Mouse (Mus musculus) frontal cortex, postnatal 10 days (tissue): ENCODE measurements around the gene Ms4a10.
A peak's percentile ranks its signal among the peaks of the same experiment; 100 is the strongest.

ENCODE experiments used
- DNase-seq, 2 experiments: peaks; one replicate each; pipeline ENCODE4 v3.0.0; 2022; ENCODE audit warnings: low spot score in 2 of 2, mixed read lengths in 1 of 2

Gene Ms4a10

DNA sequence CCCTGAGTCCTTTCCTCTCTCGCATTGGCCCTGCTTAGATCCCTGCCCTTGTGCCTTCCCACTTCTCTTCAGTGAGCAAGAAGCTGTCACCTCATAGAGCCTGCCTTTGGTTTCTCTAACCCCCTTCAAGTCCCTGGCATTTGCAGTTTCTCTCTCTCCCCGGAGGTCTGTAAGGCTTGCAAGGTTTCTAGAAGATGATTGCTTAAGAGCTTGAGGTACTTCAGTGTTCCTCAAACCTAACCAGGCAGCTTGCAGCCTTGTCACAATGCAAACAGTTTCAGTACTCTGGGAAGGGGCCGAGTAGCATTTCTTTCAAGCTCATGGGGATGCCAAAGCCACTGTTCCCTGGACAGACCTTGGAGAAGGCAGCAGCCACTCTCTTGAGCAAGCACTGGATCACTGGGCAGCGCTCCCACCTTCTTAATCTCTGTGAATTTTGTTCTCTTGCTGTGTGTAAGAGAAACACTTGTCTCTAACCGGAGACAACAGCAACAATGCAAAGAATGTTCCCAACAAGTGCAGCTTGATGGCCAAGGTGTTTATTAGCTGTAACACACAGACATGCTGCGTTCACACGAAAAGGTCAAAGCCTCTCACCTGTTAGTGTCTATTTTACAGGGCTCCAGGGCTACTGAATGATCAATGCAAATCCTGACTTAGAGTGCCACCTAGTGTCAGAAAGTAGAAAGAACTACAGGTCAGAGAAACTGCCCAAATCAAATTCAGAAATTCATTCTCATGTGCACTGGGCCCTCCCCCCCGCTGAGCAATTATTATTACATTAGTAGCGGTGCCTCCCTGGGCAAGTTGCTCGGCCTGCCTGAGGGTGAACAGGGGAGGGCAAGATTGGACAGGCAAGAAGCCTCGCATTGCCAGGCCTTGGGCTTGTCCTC, 15.1 kb downstream of the Ms4a10 start:
- DNase-seq = no peak

DNA sequence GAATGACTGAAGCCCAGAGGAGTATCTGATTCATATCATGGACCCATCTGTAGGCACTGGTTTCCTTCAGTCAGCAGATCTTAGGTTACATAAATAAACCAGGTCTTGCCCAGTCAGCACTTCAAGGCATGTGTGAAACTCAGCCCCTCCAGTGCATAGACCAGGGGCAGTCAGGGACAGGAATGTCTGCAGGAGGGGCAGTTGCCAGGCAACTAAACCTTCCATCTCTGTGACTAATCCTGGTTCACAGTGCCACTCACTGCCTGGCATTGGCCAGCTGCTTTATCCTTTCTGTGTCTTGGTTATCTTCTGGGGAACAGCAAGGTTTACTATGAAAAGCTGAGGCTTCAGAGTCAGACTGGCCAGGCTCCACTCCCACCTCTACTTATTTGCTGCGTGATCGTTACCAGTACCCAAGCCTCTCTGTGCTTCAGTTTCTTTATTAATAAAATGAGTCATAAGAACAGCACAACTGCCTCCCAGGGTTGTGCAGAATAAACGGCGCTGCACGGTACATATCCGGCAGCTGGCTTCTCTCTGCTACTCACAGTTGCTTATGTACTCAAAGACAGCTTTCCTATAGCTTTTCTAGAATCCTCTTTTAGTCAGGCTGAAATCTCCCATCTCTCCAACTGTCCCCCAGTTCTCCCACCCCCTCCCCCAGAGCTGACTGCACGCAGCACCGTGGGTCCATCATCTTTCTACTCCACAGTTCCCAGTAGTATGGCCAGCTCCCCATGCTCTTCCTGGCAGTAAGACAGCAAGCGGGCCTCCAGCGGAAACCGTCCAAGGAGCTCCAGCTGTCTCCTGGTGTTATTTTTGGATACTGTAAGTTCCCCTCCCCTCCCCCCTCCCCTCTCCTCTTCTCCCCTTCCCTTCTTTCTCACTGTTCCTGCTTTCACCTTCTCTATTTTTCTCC, 22.2 kb downstream of the Ms4a10 start:
- peak; percentile 26 to 42 for DNase-seq

DNA sequence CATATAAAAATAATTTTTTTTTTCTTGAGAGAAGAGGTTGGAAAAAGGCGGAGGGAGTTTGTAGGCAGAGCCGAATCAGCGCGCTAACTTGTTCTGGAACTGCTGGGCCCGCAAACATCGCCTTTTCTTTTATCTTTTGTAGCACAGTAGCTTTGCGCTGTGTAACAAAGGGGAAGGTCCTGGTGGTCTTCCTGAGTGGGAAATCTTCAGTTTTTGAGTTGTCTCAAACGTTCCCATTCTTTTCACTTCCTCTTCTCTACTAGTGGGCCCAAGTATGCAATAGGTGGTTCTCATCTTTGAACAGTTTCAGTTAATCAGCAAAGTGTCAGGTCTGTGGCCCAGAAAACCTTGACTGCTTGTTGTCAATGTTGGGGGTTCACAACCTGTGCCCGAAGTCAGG, 24.9 kb downstream of the Ms4a10 start:
- DNase-seq = no peak

DNA sequence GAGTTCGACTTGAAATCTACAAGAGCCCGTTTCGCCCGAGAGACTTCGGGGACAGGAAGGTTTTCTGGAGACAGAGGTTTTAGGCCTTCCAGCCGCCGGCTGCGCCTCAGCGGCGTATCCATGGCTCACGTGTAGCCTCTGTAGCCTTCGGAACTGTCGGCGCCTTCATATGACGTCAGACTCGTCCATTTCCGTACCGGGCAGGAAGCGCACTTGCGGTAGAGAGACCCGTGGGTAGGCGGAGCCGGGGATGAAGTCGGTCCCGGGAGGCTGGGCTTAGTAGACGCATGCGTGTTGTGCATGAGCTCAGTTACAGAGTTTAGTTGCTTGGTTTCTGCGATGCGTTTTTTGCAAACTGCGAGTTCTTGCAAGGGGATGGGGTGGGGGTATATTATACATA, 25.4 kb downstream of the Ms4a10 start, which contains the start of gene Ccdc86:
Gene Ccdc86 (minus strand): TSS at position 155 of the 400 bp plus-strand sequence.
- peak; percentile 93 to 96 for DNase-seq

DNA sequence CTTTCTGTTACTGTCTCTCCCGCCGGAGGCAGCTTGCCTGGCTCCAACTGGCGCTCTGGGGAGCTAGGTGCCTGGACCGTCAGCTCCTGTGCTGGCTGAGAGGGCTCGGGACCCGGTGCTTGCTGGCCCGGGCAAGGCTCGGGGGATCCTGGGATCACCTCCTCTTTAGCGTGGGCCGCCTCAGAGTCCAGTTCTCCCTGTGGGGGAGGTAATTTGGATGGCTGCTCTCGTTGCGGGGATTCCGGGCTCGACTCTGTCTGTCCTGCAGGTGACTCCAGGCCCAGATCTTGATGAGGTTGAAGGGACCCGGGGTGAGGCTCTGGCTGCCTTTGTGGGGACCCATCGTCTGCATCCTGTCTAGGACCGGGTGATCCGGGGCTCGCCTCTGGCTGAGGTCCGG, 26.1 kb downstream of the Ms4a10 start:
- DNase-seq = peak in 1 of 2 experiments; percentile 20

DNA sequence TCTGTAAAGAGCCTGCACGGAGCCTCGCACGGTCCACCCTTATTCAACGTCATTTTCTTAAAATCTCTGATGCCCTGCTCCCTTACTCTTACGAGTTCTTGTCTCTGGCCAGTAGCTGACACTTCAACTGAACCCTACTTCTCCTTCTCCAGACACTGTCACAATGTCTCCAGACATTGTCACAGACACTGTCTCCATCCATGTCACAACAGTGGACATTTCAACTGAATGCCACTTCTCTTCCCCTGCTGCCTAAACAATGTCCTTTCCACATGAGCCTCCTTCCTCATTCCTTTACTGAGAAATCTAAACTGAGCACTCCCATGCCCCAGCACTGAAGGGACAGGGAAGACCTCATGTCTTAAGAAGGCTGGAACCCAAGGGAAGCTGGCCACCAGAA, 27.3 kb downstream of the Ms4a10 start:
- DNase-seq = no peak

DNA sequence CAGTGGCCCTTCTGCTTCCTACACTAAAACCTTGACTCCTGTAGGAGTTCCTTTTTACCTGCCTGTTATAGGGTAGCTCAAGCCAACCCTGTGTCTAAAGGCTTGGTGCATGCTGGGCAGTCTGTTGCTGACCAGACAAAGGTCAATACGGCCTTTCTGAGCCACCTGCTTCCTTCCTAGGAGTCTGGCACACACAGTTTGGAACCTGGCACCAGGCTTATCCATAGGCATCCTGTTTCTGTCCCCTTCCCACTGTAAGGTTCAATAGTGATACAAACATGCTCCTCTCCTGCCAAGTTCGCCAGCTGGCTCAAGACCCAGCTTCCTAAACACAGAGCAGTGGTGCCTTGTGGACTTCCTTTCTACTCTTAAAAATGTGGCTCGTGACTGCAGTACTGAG, 28.0 kb downstream of the Ms4a10 start:
- no peak for DNase-seq

DNA sequence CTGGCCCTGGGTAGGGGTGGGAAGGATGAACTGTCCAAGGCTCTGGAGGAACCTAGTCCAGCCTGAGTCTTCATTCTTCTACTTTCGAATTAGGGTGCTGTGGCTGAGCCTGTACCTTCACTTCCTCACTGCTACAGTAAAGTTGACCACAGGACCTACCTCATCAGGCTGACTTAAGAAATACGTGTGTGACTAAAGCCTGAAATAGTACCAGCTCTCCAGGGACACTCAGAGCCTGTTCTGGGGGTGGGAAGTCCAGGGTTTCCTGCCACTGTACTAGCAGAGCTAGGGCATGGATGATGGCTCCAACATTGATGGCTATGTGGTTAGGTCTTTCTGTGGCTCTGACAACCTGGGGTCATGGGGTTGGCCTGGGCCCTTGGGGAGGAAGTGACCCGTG, 30.5 kb downstream of the Ms4a10 start:
- no peak for DNase-seq

DNA sequence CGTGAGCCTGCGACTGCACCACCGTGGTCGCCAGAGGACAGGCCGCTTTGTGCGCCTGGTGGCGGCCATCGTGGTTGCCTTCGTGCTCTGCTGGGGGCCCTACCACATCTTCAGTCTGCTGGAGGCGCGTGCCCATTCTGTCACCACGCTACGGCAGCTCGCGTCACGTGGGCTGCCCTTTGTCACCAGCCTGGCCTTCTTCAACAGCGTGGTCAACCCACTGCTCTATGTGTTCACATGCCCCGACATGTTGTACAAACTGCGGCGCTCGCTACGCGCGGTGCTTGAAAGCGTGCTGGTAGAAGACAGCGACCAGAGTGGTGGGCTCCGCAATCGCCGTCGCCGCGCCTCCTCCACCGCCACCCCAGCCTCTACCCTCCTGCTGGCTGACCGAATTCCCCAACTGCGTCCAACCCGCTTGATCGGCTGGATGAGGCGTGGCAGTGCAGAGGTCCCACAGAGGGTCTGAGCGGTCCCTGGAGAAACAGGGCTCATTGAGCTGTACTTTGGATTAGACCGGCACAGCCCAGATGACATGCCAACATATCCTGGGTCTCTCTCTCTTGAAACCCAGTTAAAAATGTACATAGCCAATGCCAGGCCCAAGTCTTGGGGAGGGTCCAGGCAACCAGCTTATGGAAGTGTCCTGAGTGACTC, 33.5 kb downstream of the Ms4a10 start:
- DNase-seq = peak in 1 of 2 experiments; percentile 31

DNA sequence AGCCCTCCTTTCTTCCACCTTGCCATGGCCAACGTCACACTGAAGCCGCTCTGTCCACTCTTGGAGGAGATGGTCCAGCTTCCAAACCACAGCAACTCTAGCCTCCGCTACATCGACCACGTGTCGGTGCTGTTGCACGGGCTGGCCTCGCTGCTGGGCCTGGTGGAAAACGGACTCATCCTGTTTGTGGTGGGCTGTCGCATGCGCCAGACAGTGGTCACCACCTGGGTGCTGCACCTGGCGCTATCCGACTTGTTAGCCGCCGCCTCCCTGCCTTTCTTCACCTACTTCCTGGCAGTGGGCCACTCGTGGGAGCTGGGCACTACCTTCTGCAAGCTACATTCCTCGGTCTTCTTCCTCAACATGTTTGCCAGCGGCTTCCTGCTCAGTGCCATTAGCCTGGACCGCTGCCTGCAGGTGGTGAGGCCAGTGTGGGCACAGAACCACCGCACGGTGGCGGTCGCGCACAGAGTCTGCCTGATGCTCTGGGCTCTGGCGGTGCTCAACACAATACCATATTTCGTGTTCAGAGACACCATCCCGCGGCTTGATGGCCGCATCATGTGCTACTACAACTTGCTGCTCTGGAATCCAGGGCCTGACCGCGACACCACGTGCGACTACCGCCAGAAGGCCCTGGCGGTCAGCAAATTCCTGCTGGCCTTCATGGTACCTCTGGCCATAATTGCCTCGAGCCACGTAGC, 34.2 kb downstream of the Ms4a10 start:
- DNase-seq = peak in 1 of 2 experiments; percentile 67

DNA sequence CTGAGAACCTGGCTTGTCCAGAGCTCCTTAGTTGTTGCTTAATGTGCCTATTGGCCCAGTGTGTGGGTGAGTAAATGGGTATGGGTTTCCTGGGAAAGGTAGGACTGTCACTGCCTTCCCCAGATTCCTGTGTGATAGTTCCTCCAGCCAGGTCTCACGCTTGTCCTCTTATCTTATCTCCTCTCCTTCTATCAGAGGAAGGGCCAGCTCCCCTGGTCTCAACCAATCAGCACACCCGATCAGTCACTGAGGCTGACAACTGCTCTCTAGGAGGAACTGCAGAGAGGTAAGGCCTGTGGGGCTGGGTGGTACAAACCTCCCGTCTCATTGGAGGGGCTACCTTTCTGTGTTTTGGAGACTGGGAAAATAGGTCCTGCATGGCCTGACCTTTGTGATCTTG, 35.7 kb downstream of the Ms4a10 start:
- no peak for DNase-seq

DNA sequence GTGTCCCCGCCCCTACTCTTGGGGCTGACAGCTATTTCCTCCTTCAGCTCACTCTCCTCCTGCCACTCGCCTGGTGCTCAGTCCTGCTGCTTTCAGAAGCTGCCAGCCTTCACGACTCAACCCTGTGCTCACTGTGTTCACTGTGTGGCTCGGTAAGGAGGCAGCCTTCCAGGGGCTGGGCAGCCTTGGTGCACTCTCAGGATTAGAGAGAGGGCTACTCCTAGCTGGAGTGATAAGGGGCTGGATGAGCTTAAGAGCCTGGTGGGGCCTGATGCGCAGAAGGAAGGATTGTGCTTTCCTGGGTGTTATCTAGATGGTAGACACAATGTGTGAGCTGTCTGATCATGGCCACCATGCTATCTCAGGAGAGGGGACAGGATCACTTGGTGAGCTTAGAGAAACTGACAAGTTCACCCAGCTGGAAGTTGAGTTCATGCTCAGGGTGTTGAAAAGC, 37.3 kb downstream of the Ms4a10 start, which contains the start of gene Ptgdr2:
Gene Ptgdr2 (plus strand): TSS at position 51 of the 454 bp plus-strand sequence.
- no peak for DNase-seq

DNA sequence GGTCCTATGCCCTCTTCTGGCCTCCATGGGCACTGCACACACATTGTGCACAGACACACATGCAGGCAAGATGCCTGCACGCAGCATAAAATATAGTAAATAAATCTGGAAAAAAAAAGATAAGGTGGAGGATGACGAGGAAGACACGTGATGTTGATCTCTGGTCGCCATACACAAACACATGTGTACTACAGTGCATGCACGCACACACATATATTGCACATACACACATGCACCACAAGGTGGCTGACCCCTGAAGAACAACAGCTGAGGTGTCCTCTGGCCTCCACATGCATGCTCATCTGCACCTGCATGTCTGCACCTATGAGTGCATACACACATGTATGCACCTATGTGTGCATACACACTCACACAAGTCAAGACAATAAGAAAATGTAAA, 38.4 kb downstream of the Ms4a10 start:
- no peak for DNase-seq

DNA sequence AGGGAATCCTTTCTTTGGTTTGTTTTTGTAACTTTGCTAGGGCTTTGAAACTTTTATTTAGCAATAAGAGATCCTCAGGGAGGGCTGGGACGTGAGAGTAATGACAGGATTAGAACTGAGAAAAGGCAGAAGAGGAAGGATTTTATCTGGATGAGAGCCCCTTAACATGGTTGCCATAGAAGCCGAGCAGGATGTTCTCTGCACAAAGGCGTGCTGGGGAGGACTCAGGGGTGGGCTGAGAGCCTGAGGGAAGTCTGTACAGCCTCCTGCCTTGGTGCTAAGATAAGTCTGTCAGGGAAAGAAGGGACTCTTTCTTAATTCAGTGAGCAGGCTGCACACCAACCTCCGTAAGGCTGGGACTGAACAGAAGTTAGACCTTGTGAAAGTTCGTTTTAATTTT, 39.4 kb downstream of the Ms4a10 start:
- no peak for DNase-seq

DNA sequence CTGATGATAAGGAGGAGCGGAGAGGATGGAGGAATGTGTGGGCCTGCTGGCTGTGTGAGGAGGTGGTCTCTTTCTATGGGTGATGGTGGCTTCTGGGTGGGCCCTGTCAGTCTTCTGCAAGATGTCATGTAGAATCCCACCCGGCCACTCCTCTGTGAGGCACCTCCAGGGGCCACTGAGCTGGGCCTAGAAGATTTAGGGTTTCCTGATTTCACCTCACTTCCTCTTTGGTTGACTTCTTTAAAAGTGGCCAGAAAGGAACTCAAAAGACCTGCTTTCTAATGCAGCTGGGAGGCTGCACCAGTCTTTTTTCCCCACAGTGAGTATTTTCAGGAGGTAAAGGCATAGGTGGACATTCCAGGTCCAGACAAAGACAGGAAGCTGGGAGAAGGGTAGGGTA, 43.8 kb downstream of the Ms4a10 start:
- no peak for DNase-seq

DNA sequence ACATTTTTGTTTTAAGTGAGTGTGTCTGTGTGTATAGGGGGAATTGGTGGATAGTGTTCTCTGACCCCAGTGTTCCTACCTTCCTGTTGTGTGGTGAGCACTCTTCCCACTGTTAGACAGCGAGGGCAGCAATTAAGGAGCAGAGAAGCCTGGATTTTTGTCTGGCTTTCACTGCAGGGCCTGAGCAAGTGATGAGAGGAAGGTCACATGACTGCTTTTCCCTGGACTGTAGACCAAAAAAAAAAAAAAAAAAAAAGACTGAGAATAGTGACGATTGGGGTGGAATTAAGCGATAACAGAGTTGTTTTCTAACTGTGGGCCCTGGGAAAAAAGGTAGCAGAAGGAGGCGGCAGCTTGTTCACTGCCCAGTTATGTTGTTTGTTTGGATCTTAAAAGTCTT, 47.8 kb downstream of the Ms4a10 start:
- DNase-seq = no peak

DNA sequence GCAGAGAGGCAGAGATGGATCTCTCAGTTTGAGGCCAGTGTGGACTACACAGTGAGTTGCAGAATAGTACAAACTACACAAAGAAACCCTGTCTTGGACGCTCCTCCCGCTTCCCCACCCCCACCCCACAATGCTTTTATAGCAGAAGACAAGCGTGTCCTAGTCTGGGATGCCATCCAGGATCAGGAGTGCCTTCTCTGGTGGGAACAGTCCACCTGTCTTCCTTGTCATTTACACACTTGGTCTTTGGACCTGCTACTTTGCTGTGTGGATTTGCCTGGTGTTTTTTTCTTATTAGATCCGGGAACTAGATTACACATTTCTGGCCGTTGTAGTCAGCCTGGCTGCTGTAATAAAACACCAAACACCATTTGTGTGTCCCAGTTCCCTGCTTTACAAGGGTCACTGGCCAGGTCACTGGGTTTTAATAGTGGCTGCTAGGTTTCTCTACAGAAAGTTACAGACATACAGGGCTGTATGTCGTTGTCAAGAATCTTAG, 48.3 kb downstream of the Ms4a10 start:
- no peak for DNase-seq

DNA sequence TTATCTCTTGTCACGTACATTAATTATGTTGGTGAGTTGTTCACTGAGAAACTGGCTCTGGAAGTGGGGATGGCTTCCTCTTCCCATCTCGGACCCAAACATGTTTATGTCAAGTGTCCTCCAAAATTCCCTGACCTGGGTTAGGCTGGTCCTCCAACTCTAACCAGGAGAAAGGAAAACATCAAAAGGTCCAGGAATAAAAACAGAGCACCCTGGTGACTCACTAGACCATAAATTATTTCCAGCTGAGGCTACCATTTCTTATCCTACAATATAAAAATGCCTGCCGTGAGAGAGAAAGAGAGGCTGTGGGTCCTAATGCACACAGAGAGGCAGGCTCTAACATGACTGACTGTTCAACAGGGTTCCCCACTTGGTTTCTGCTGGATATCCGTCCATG, 50.2 kb downstream of the Ms4a10 start:
- no peak for DNase-seq

DNA sequence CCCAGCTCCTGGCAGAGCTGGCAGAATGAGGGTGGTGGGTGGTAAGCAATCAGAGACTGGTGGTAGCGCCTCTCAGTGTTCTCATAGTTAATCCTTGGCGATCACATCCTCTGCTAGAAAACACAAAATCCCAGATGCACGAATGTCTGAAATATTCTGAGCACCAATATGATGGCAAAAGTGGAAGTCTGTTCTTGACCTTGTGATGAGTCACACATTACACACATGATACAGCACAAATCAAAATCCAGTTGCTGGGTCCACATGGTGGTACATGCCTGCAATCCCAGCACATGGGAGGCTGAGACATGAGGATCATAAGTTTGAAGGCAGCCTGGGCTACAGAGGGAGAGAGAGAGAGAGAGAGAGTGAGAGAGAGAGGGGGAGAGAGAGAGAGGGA, 53.4 kb downstream of the Ms4a10 start:
- no peak for DNase-seq

DNA sequence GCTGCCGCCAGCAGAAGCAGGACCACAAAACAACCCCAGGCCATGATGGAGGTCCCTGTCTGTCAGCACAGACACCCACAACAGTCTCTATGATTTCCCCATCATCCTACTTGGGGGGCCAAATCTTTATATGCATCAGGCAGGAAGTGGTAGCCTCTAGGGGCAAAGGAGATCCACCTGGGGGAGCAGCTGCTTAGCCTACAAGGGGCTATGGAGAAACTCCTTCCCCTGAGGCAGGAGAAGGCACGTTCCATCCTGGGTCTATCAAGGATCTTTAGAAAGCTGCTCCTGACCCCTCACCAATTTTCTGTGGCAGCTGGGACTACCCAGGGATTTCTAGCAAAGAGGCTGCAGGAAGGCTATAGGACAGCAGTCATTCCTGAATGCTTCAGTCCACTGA, 53.9 kb downstream of the Ms4a10 start, which contains the start of gene Zp1:
Gene Zp1 (minus strand): TSS at position 101 of the 400 bp plus-strand sequence.
- DNase-seq = no peak
